Mouse (Mus musculus): ENCODE data around the gene Irgm2. TPM values are rescaled to one million over a fixed set of nuclear protein-coding genes. Genes with fewer than 3 reads are reported as not detected.

Gene Irgm2
- polyA plus RNA-seq, 1 experiment from 2014 or later, result 1.5 TPM

DNA sequence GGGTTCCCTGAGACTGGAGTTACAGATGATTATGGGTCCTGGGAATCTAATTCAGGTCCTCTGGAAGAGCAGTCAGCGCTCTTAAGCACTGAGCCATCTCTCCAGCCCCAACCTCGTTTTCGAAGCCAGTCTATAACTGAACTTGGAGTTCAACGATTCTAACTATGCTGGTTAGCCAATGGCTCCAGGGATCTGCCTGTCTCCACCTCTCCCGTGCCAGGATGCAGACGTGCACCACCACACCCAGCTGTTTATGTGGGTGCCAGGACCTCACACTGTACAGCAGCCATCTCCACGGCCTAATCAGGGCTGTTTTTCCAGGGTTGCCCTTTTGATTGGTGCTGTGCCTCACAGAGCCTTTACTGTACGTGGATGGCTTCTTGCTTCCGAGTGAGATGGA is 65.1 kb downstream of the Irgm2 start:
- H3K36me3 ChIP-seq (replicated peaks; ENCODE audit: control insufficient read depth, insufficient read depth, low read depth, low read length), result no peaks in the 10 kb centered on the region
- no peak overlapping the region for H3K27ac ChIP-seq (replicated peaks; ENCODE audit: low read depth, low read length)
- 86% methylated on average over 9 of the region's 9 CpGs for WGBS
- ATAC-seq (replicated peaks; ENCODE audit: insufficient number of reproducible peaks, low FRiP score, low TSS enrichment, low read depth), result no peak
- no peak overlapping the region for H3K4me2 ChIP-seq (ENCODE audit: low read depth, low read length)
- no peaks in the 10 kb centered on the region for H3K4me1 ChIP-seq (ENCODE audit: control insufficient read depth, insufficient read depth, low read length)
- H3K4me3 ChIP-seq (ENCODE audit: low read depth, low read length), result no peak overlapping the region
- no peak for DNase-seq (ENCODE audit: low spot score)
- no peaks in the 10 kb centered on the region for H3K27me3 ChIP-seq (ENCODE audit: control insufficient read depth, insufficient read depth, low read length)
- no peak overlapping the region for H3K9ac ChIP-seq (replicated peaks; ENCODE audit: low read length)
- no peaks in the 10 kb centered on the region for H3K9me3 ChIP-seq (replicated peaks; ENCODE audit: control insufficient read depth, low read length)

GRCm38 (mm10) chr11:58268285-58268684 is 68.9 kb downstream of the Irgm2 start:
- H3K9ac ChIP-seq (replicated peaks; ENCODE audit: low read length), result no peak overlapping the region
- 84% methylated on average over 3 of the region's 3 CpGs for WGBS
- H3K4me2 ChIP-seq (ENCODE audit: low read depth, low read length), result no peak overlapping the region
- H3K27me3 ChIP-seq (ENCODE audit: control insufficient read depth, insufficient read depth, low read length), result no peaks in the 10 kb centered on the region
- H3K4me1 ChIP-seq (ENCODE audit: control insufficient read depth, insufficient read depth, low read length), result no peaks in the 10 kb centered on the region
- no peaks in the 10 kb centered on the region for H3K36me3 ChIP-seq (replicated peaks; ENCODE audit: control insufficient read depth, insufficient read depth, low read depth, low read length)
- H3K4me3 ChIP-seq (ENCODE audit: low read depth, low read length), result no peak overlapping the region
- no peak overlapping the region for H3K27ac ChIP-seq (replicated peaks; ENCODE audit: low read depth, low read length)
- no peaks in the 10 kb centered on the region for H3K9me3 ChIP-seq (replicated peaks; ENCODE audit: control insufficient read depth, low read length)
- DNase-seq (ENCODE audit: low spot score), result no peak
- ATAC-seq (replicated peaks; ENCODE audit: insufficient number of reproducible peaks, low FRiP score, low TSS enrichment, low read depth), result no peak

Other genes with a start within 250 kb of the Irgm2 start
- 14.7 and 15.2 TPM in 2 replicates for gene Larp1, start 190.6 kb upstream of the Irgm2 start, polyA plus RNA-seq (2014; fragmentation: Nextera tagmentation; extraction: Ambion mirVana)
- not detected in 2 replicates for gene Gm12248, start 106.5 kb upstream of the Irgm2 start, polyA plus RNA-seq (2014; fragmentation: Nextera tagmentation; extraction: Ambion mirVana)
- 110 and 114 TPM in 2 replicates for gene Cnot8, start 95.5 kb upstream of the Irgm2 start, polyA plus RNA-seq (2014; fragmentation: Nextera tagmentation; extraction: Ambion mirVana)
- gene Gemin5, start 31.1 kb upstream of the Irgm2 start, polyA plus RNA-seq (2014; fragmentation: Nextera tagmentation; extraction: Ambion mirVana), result 27.3 and 27.6 TPM in 2 replicates
- gene Mrpl22, start 28.0 kb upstream of the Irgm2 start, polyA plus RNA-seq (2014; fragmentation: Nextera tagmentation; extraction: Ambion mirVana), result 132 and 146 TPM in 2 replicates
- gene Igtp, start 62 bp upstream of the Irgm2 start, polyA plus RNA-seq (2014; fragmentation: Nextera tagmentation; extraction: Ambion mirVana), result 2.3 and 2.5 TPM in 2 replicates
- gene 4930438A08Rik, start 75.2 kb downstream of the Irgm2 start, polyA plus RNA-seq (2014; fragmentation: Nextera tagmentation; extraction: Ambion mirVana), result 0.20 TPM in 1 of 2 replicates, not detected in the other
- 10.9 TPM in 2 replicates for gene Zfp692, start 107.5 kb downstream of the Irgm2 start, polyA plus RNA-seq (2014; fragmentation: Nextera tagmentation; extraction: Ambion mirVana)
- gene Zfp672, start 130.7 kb downstream of the Irgm2 start, polyA plus RNA-seq (2014; fragmentation: Nextera tagmentation; extraction: Ambion mirVana), result 24.4 and 26.0 TPM in 2 replicates
- gene Sh3bp5l, start 131.1 kb downstream of the Irgm2 start, polyA plus RNA-seq (2014; fragmentation: Nextera tagmentation; extraction: Ambion mirVana), result 21.0 and 22.5 TPM in 2 replicates
- not detected in 2 replicates for gene Lypd8, start 179.4 kb downstream of the Irgm2 start, polyA plus RNA-seq (2014; fragmentation: Nextera tagmentation; extraction: Ambion mirVana)
- not detected in 2 replicates for gene 1810065E05Rik, start 221.5 kb downstream of the Irgm2 start, polyA plus RNA-seq (2014; fragmentation: Nextera tagmentation; extraction: Ambion mirVana)
- gene Gm12253, start 232.9 kb downstream of the Irgm2 start, polyA plus RNA-seq (2014; fragmentation: Nextera tagmentation; extraction: Ambion mirVana), result not detected in 2 replicates

Measured in embryonic facial prominence, embryonic 11.5 days (tissue).